ENCODE assay signal across 25 mouse cellular contexts in genomic region chr1:127291721-127292120, GRCm38 (mm10).
A peak's percentile ranks its signal among the peaks of the same experiment; 100 is the strongest.
DNase-seq lines count a peak whose midpoint lies in the region; ATAC-seq lines count a peak whose summit lies in the region.
"Had no signal": no experiment of that assay in that cellular context is flagged by ENCODE, and none has a peak within 500 bp of the region (broad histone marks: within the 10 kb centered on the region; RNA-seq: fewer than 3 reads in every experiment).

No protein-coding gene starts in this region.

- H3K4me2 ChIP-seq in kidney, embryonic 15.5 days: no peak overlapping the region
- H3K4me2 ChIP-seq: embryonic facial prominence, embryonic 12.5 days; embryonic facial prominence, embryonic 15.5 days; forebrain, embryonic 12.5 days; forebrain, embryonic 15.5 days; heart, embryonic 13.5 days; hindbrain, embryonic 13.5 days had no signal

- H3K4me1 ChIP-seq in kidney, embryonic 15.5 days: peaks cover 21% of the 10 kb centered on the region
- H3K4me1 ChIP-seq in megakaryocyte, embryonic 14.5 days: peaks cover 67% of the 10 kb centered on the region
- H3K4me1 ChIP-seq in forebrain, embryonic 10.5 days: no peaks in the 10 kb centered on the region
- H3K4me1 ChIP-seq: embryonic facial prominence, embryonic 12.5 days; embryonic facial prominence, embryonic 15.5 days; forebrain, embryonic 12.5 days; forebrain, embryonic 15.5 days; heart, embryonic 10.5 days had no signal

- ATAC-seq in kidney, embryonic 15.5 days (replicated peaks; ENCODE audit: low FRiP score): peak; percentile 24; the same call in 1 of the 2 replicates
- ATAC-seq in common myeloid progenitor, adult 5-6 weeks (replicated peaks; ENCODE audit: low read depth, poor library complexity, severe bottlenecking): peak; percentile 23; the same call in 1 of the 2 replicates
- ATAC-seq: activated CD4-positive, CD25-positive, alpha-beta regulatory T cell, adult 4 months; forebrain, embryonic 15.5 days; hindbrain, embryonic 16.5 days had no signal

- DNase-seq in kidney, adult 9 months: no peak
- peak; percentile 46 for DNase-seq in 416B (ENCODE audit: low read depth)
- no peak for DNase-seq in retina, embryonic 14.5 days (ENCODE audit: low spot score)
- no peak for DNase-seq in layer of hippocampus, postnatal 14 days (ENCODE audit: low spot score in 2 of 2)
- DNase-seq in forebrain, embryonic 10.5 days (ENCODE audit: extremely low spot score, low spot score): no peak
- DNase-seq: adrenal gland, postnatal 10 days; adrenal gland, postnatal 36 days; cerebellum, adult 18-20 months; cerebellum, adult 9-10 months; cerebellum, postnatal 14 days; gastrocnemius, postnatal 25 days; heart, adult 2 months; heart, postnatal 14 days had no signal

- no peak overlapping the region for H3K27ac ChIP-seq in kidney, embryonic 15.5 days
- no peak overlapping the region for H3K27ac ChIP-seq in forebrain, embryonic 10.5 days
- H3K27ac ChIP-seq: embryonic facial prominence, embryonic 12.5 days; embryonic facial prominence, embryonic 15.5 days; forebrain, embryonic 12.5 days; forebrain, embryonic 15.5 days; heart, adult 2 months; heart, embryonic 10.5 days; heart, embryonic 13.5 days; hindbrain, embryonic 13.5 days had no signal

- no peaks in the 10 kb centered on the region for H3K9me3 ChIP-seq in kidney, embryonic 15.5 days (replicated peaks)
- H3K9me3 ChIP-seq in megakaryocyte, embryonic 14.5 days: no peaks in the 10 kb centered on the region
- no peaks in the 10 kb centered on the region for H3K9me3 ChIP-seq in forebrain, embryonic 10.5 days
- H3K9me3 ChIP-seq: embryonic facial prominence, embryonic 12.5 days; embryonic facial prominence, embryonic 15.5 days; forebrain, embryonic 12.5 days; forebrain, embryonic 15.5 days; heart, embryonic 10.5 days; heart, embryonic 13.5 days; hindbrain, embryonic 13.5 days had no signal

- H3K36me3 ChIP-seq in kidney, embryonic 15.5 days: no peaks in the 10 kb centered on the region
- H3K36me3 ChIP-seq in megakaryocyte, embryonic 14.5 days (replicated peaks; ENCODE audit: low read length): peaks cover 21% of the 10 kb centered on the region
- H3K36me3 ChIP-seq in forebrain, embryonic 10.5 days (replicated peaks): peaks cover 4% of the 10 kb centered on the region; the same call in 1 of the 2 replicates
- H3K36me3 ChIP-seq: embryonic facial prominence, embryonic 12.5 days; embryonic facial prominence, embryonic 15.5 days; forebrain, embryonic 12.5 days; forebrain, embryonic 15.5 days had no signal

- no peak overlapping the region for H3K4me3 ChIP-seq in kidney, embryonic 15.5 days (replicated peaks)
- peak overlapping the region; percentile 5 for H3K4me3 ChIP-seq in megakaryocyte, embryonic 14.5 days (replicated peaks)
- H3K4me3 ChIP-seq in forebrain, embryonic 10.5 days: no peak overlapping the region
- H3K4me3 ChIP-seq: embryonic facial prominence, embryonic 12.5 days; embryonic facial prominence, embryonic 15.5 days; forebrain, embryonic 12.5 days; forebrain, embryonic 15.5 days; heart, adult 2 months; heart, embryonic 10.5 days; heart, embryonic 13.5 days; hindbrain, embryonic 13.5 days had no signal

- H3K9ac ChIP-seq in kidney, embryonic 15.5 days: no peak overlapping the region
- H3K9ac ChIP-seq: embryonic facial prominence, embryonic 12.5 days; embryonic facial prominence, embryonic 15.5 days; forebrain, embryonic 12.5 days; forebrain, embryonic 15.5 days; heart, embryonic 13.5 days; hindbrain, embryonic 13.5 days had no signal

- H3K27me3 ChIP-seq in kidney, embryonic 15.5 days: no peaks in the 10 kb centered on the region
- no peaks in the 10 kb centered on the region for H3K27me3 ChIP-seq in megakaryocyte, embryonic 14.5 days (replicated peaks)
- H3K27me3 ChIP-seq in forebrain, embryonic 10.5 days (ENCODE audit: poor library complexity, severe bottlenecking): no peaks in the 10 kb centered on the region
- H3K27me3 ChIP-seq: embryonic facial prominence, embryonic 12.5 days; embryonic facial prominence, embryonic 15.5 days; forebrain, embryonic 12.5 days; forebrain, embryonic 15.5 days; heart, embryonic 13.5 days; hindbrain, embryonic 13.5 days had no signal
